Mouse (Mus musculus) liver, embryonic 13.5 days (tissue): ENCODE results near the gene P3h1. TPM values are rescaled to one million over a fixed set of nuclear protein-coding genes. Genes with fewer than 3 reads are reported as not detected.

ENCODE experiments used
- polyA plus RNA-seq: library from polyadenylated mRNA; unstranded; fragments of >200 nt; fragmentation: Nextera tagmentation; extraction: Ambion mirVana; gene quantifications from 2 replicates; pipeline ENCODE4 v1.2.1, GENCODE M21; 2015

The P3h1 gene
- polyA plus RNA-seq, 1 experiment from 2014 or later: 9.4 TPM

Other genes with a start within 250 kb of the P3h1 start
- 272 and 303 TPM in 2 replicates for gene Slc2a1, start 124.2 kb upstream of the P3h1 start, polyA plus RNA-seq
- gene Zfp691, start 58.7 kb upstream of the P3h1 start, polyA plus RNA-seq: 2.8 and 2.9 TPM in 2 replicates
- gene Ermap, start 42.9 kb upstream of the P3h1 start, polyA plus RNA-seq: 329 and 341 TPM in 2 replicates
- gene Svbp, start 37.6 kb upstream of the P3h1 start, polyA plus RNA-seq: 121 and 130 TPM in 2 replicates
- gene Tmem269, start 14.7 kb upstream of the P3h1 start, polyA plus RNA-seq: not detected in 2 replicates
- gene AU022252, start 203 bp upstream of the P3h1 start, polyA plus RNA-seq: 16.1 and 16.5 TPM in 2 replicates
- gene Cldn19, start 22.5 kb downstream of the P3h1 start, polyA plus RNA-seq: not detected in 2 replicates
- gene Ybx1, start 61.7 kb downstream of the P3h1 start, polyA plus RNA-seq: 342 and 392 TPM in 2 replicates
- gene Ppih, start 87.6 kb downstream of the P3h1 start, polyA plus RNA-seq: 87.9 and 92.5 TPM in 2 replicates
- gene Ccdc30, start 182.6 kb downstream of the P3h1 start, polyA plus RNA-seq: 1.1 and 2.0 TPM in 2 replicates
- gene Ppcs, start 189.5 kb downstream of the P3h1 start, polyA plus RNA-seq: 14.9 and 16.0 TPM in 2 replicates
- gene Zmynd12, start 189.9 kb downstream of the P3h1 start, polyA plus RNA-seq: 0.17 TPM in 1 of 2 replicates, not detected in the other